In the genomic region with DNA sequence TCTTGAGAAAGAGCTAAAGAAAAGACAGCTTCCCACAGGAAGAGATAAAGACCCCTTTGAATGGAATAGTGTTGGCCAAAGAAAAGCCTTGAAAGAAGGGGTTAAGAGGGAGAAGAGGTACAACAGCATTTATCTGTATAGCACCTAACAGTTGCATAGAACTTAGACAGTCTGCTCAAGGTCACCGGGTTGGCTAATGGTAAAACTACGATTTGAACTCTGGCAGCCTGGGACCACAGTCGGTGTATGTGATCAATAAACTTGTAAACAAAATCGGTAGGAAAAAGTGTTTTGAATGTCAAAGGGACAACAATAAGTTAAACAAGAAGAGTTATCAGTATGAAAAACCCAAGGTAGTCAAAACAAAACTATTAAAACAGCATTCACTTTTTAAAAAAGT, we compare ENCODE assay signal across 29 mouse cellular contexts.
"Had no signal": no experiment of that assay in that cellular context is flagged by ENCODE, and none has a peak within 500 bp of the region (broad histone marks: within the 10 kb centered on the region; RNA-seq: fewer than 3 reads in every experiment).

No protein-coding gene starts in this region.

- H3K27me3 ChIP-seq: embryonic facial prominence, embryonic 12.5 days; embryonic facial prominence, embryonic 13.5 days; embryonic facial prominence, embryonic 15.5 days; forebrain, embryonic 12.5 days; forebrain, embryonic 13.5 days; forebrain, embryonic 15.5 days had no signal

- H3K4me3 ChIP-seq: embryonic facial prominence, embryonic 10.5 days; embryonic facial prominence, embryonic 12.5 days; embryonic facial prominence, embryonic 13.5 days; embryonic facial prominence, embryonic 15.5 days; erythroblast, embryonic 14.5 days; forebrain, embryonic 10.5 days; forebrain, embryonic 12.5 days; forebrain, embryonic 13.5 days; forebrain, embryonic 15.5 days; gastrocnemius, adult 2 months; heart, adult 2 months had no signal

- ATAC-seq: forebrain, embryonic 13.5 days; forebrain, embryonic 14.5 days; forebrain, embryonic 15.5 days; forebrain, embryonic 16.5 days; forebrain, postnatal 0 days had no signal

- DNase-seq: cerebellum, adult 2 months; cerebellum, adult 8-10 months; cerebellum, adult 9-10 months; cerebellum, adult 9-11 months; cerebellum, postnatal 10 days; cerebellum, postnatal 14 days; cerebellum, postnatal 25 days; cerebellum, postnatal 36 days; embryo, embryonic 11 days; forebrain, postnatal 0 days; gastrocnemius, adult 2 months; gastrocnemius, postnatal 10 days; gastrocnemius, postnatal 14 days; gastrocnemius, postnatal 25 days; gastrocnemius, postnatal 36 days; heart, adult 11 months; heart, adult 18-20 months; heart, adult 2 months had no signal

- H3K4me2 ChIP-seq: embryonic facial prominence, embryonic 12.5 days; embryonic facial prominence, embryonic 13.5 days; embryonic facial prominence, embryonic 15.5 days; forebrain, embryonic 12.5 days; forebrain, embryonic 13.5 days; forebrain, embryonic 15.5 days had no signal

- H3K9ac ChIP-seq: embryonic facial prominence, embryonic 12.5 days; embryonic facial prominence, embryonic 13.5 days; embryonic facial prominence, embryonic 15.5 days; forebrain, embryonic 12.5 days; forebrain, embryonic 13.5 days; forebrain, embryonic 15.5 days; forebrain, postnatal 0 days had no signal

- H3K36me3 ChIP-seq: embryonic facial prominence, embryonic 12.5 days; embryonic facial prominence, embryonic 13.5 days; embryonic facial prominence, embryonic 15.5 days; forebrain, embryonic 12.5 days; forebrain, embryonic 15.5 days had no signal

- H3K27ac ChIP-seq: embryonic facial prominence, embryonic 10.5 days; embryonic facial prominence, embryonic 12.5 days; embryonic facial prominence, embryonic 13.5 days; embryonic facial prominence, embryonic 15.5 days; forebrain, embryonic 10.5 days; forebrain, embryonic 12.5 days; forebrain, embryonic 13.5 days; forebrain, embryonic 15.5 days; gastrocnemius, adult 2 months; heart, adult 2 months had no signal

- H3K9me3 ChIP-seq: embryonic facial prominence, embryonic 10.5 days; embryonic facial prominence, embryonic 12.5 days; embryonic facial prominence, embryonic 13.5 days; embryonic facial prominence, embryonic 15.5 days; forebrain, embryonic 10.5 days; forebrain, embryonic 12.5 days; forebrain, embryonic 13.5 days; forebrain, embryonic 15.5 days had no signal
